Mouse (Mus musculus) liver, embryonic 13.5 days (tissue): ENCODE data around the gene Igsf23. TPM values are rescaled to one million over a fixed set of nuclear protein-coding genes. Genes with fewer than 3 reads are reported as not detected.
A peak's percentile ranks its signal among the peaks of the same experiment; 100 is the strongest.
"Not testable (repeated sequence)": the region's sequence is repeated elsewhere in the genome, so short reads cannot be mapped to it uniquely, and the experiment has no call there.

ENCODE experiments used
- ATAC-seq: fragments of 200-750 bp; cut with Nextera tagmentation; 2 replicates; pipeline ENCODE4 v1.8.0; 2017; ENCODE audit warnings: low read depth, mild to moderate bottlenecking, moderate number of reproducible peaks, moderate library complexity
- DNase-seq: peaks from one replicate; pipeline ENCODE4 v3.0.0; 2022
- H3K27ac ChIP-seq: fragments of 300-500 bp; sonication (generic); 2 replicates; pipeline ENCODE4 v1.5.1; 2015; ENCODE audit warnings: moderate library complexity, mild to moderate bottlenecking, inconsistent platforms
- H3K27me3 ChIP-seq: fragments of 300-500 bp; sonication (generic); 2 replicates; pipeline ENCODE4 v1.6.1; 2015; ENCODE audit warnings: mild to moderate bottlenecking, inconsistent platforms
- H3K36me3 ChIP-seq: fragments of 300-500 bp; sonication (generic); 2 replicates; pipeline ENCODE4 v1.6.1; 2015; ENCODE audit warnings: mild to moderate bottlenecking, inconsistent platforms
- H3K4me1 ChIP-seq: fragments of 300-500 bp; sonication (generic); replicated peaks from 2 replicates; pipeline ENCODE4 v1.6.1; 2015; ENCODE audit warnings: inconsistent platforms
- H3K4me2 ChIP-seq: fragments of 300-500 bp; sonication (generic); 2 replicates; pipeline ENCODE4 v1.6.1; 2015; ENCODE audit warnings: inconsistent platforms, mild to moderate bottlenecking, moderate library complexity
- H3K4me3 ChIP-seq: fragments of 300-500 bp; sonication (generic); replicated peaks from 2 replicates; pipeline ENCODE4 v1.5.1; 2015; ENCODE audit warnings: mild to moderate bottlenecking, inconsistent platforms
- H3K9ac ChIP-seq: fragments of 300-500 bp; sonication (generic); 2 replicates; pipeline ENCODE4 v1.6.1; 2015; ENCODE audit warnings: mild to moderate bottlenecking, inconsistent platforms
- H3K9me3 ChIP-seq: fragments of 300-500 bp; sonication (generic); replicated peaks from 2 replicates; pipeline ENCODE4 v1.6.1; 2016; ENCODE audit warnings: inconsistent platforms
- WGBS: fragments of 180-500 bp; shearing (Covaris S2); methylation state at CpG from one replicate; pipeline ENCODE4 v1.1.7; 2015; ENCODE audit not compliant: insufficient replicate concordance; 5-methylcytosine and 5-hydroxymethylcytosine counted together
- polyA plus RNA-seq: library from polyadenylated mRNA; unstranded; fragments of >200 nt; fragmentation: Nextera tagmentation; extraction: Ambion mirVana; gene quantifications from 2 replicates; pipeline ENCODE4 v1.2.1, GENCODE M21; 2015

Gene Igsf23
- polyA plus RNA-seq, 1 experiment from 2014 or later = 0.20 TPM

DNA sequence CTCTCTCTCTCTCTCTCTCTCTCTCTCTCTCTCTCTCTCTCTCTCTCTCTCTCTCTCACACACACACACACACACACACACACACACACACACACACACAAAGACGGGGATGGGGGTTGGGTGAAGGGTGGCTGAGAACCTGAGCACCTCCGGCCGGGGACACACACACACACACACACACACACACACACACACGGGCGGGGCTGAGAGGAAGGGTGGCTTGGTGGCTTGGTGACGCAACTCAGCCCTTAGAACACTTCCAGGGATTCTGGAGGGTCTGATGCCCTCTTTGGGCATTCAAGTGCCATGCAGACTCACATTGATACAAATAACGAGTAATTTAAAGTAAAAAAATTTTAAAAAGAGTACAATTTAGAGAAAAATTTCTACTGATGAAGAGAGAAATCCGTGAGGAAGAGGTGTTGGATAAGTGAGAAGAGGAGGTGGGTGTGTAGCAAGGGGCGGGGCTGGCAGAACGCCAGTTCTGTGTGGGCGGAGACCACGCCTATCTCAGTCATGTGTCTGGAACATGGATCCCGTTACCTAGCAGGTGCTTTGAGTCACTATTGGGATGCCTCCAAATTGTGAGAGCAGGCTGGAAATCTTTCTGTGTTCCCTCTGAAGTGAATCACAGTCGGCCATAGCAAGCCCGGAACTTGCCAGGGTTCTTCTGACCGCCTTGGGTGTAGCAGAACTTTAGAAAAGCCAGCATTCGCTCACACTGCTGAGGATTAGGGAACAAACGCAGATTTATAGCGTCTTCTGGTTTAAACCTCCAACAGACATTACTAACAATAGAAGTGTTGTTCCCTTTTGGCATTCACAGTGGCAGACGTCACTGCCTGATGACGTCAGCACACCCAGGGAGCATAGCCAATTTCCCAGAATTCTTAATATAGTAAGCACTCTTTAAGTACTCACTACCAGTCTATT, 17.4 kb downstream of the Igsf23 start:
- Histone ChIP-seq H3K9ac (no peak overlapping the region), H3K27ac (no peak overlapping the region), H3K4me3 (no peak overlapping the region; the same call in 1 of the 2 replicates), H3K4me2 (peak overlapping the region; percentile 50), H3K9me3 (no peaks in the 10 kb centered on the region), H3K4me1 (peaks cover 16% of the 10 kb centered on the region; the same call in 1 of the 2 replicates), H3K36me3 (no peaks in the 10 kb centered on the region), H3K27me3 (peaks cover 12% of the 10 kb centered on the region; the same call in 1 of the 2 replicates)
- DNase-seq (no peak), ATAC-seq (peak; percentile 64; the same call in 1 of the 2 replicates)
- WGBS = 7% methylated on average over 20 of the region's 21 CpGs

DNA sequence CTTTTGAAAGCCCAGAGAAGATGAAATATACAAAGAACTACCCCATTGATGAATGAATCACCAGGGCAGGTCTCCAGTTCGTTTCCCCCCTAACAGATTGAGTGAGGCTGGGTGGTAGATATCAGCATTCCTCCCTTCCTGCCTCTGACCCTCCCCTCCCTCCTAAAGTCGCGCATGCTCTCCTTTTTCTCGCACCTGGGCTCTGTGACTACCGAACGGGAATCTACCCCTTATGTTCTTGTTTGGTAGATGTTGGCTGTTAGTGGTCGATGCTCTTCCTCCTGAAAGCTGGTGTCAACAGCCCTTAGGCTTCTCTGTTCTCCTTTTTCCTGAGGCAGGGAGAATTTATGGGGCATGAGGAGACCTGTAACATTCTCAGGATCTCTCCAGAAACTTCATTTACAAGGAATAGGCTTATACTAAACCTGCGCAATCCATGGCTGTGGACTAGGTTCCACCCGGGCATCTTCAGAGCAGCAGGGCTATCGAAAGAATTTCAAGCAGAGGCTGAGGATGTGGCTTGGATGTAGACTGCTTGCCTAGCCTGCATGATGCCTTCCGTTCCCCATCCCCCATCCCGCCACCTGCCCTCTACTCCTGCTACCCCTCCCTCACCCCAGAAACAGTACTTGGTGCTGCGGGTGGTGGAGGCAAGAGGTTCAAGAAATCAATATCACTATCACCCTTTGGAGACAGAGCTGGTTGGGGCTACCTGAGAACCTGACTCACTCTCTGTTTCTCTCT, 18.3 kb downstream of the Igsf23 start:
- Histone ChIP-seq H3K4me2 (no peak overlapping the region), H3K4me3 (no peak overlapping the region), H3K27me3 (peaks cover 12% of the 10 kb centered on the region; the same call in 1 of the 2 replicates), H3K9me3 (no peaks in the 10 kb centered on the region), H3K9ac (no peak overlapping the region), H3K36me3 (no peaks in the 10 kb centered on the region), H3K27ac (no peak overlapping the region), H3K4me1 (peaks cover 16% of the 10 kb centered on the region; the same call in 1 of the 2 replicates)
- DNase-seq = no peak
- ATAC-seq = no peak
- WGBS = 10% methylated on average over 13 of the region's 13 CpGs

- Histone ChIP-seq H3K27me3 (peaks cover 12% of the 10 kb centered on the region; the same call in 1 of the 2 replicates), H3K4me1 (peaks cover 16% of the 10 kb centered on the region; the same call in 1 of the 2 replicates)
- not testable (repeated sequence) for H3K4me2 ChIP-seq, H3K36me3 ChIP-seq, H3K4me3 ChIP-seq, ATAC-seq, H3K9me3 ChIP-seq, DNase-seq, H3K27ac ChIP-seq, H3K9ac ChIP-seq
- 65% methylated on average over 6 of the region's 6 CpGs for WGBS
Measured at GRCm38 (mm10) chr7:19930481-19930880, 20.1 kb downstream of the Igsf23 start.

DNA sequence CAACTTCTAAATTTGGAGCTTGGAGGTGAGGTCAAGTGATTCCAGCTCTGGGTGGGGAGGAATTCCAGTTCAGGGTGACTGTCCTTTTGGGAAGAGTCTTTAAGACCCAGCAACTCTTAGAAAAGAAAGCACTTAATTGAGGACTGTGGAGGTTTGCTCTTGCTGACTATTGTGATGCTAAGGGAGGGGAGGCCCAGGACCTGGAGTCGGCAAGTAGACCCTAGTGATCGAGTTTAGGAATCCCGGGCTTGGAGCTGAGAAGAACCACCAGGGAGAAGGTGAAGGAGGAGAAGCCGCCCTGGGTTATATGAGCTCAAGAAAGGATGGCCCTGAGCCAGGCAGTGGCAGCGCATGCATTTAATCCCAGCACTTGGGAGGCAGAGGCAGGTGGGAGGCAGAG, 22.1 kb downstream of the Igsf23 start:
- Histone ChIP-seq H3K9me3 (no peaks in the 10 kb centered on the region), H3K27me3 (peaks cover 12% of the 10 kb centered on the region; the same call in 1 of the 2 replicates), H3K27ac (no peak overlapping the region), H3K9ac (no peak overlapping the region), H3K4me3 (no peak overlapping the region), H3K36me3 (no peaks in the 10 kb centered on the region), H3K4me2 (no peak overlapping the region), H3K4me1 (peaks cover 9% of the 10 kb centered on the region)
- WGBS = 62% methylated on average over 5 of the region's 5 CpGs
- ATAC-seq (no peak), DNase-seq (no peak)

- no peak for DNase-seq
- 23% methylated on average over 2 of the region's 2 CpGs for WGBS
Measured at GRCm38 (mm10) chr7:19926849-19927480, 23.6 kb downstream of the Igsf23 start.

GRCm38 (mm10) chr7:19925376-19925775, 25.2 kb downstream of the Igsf23 start:
- ATAC-seq = no peak
- no peaks in the 10 kb centered on the region for H3K27me3 ChIP-seq
- H3K4me3 ChIP-seq = no peak overlapping the region
- no peak overlapping the region for H3K9ac ChIP-seq
- no peak overlapping the region for H3K27ac ChIP-seq
- no peak overlapping the region for H3K4me2 ChIP-seq
- DNase-seq = no peak
- H3K4me1 ChIP-seq = no peaks in the 10 kb centered on the region; the same call in none of the 2 replicates
- WGBS = 59% methylated on average over 1 of the region's 1 CpGs
- H3K36me3 ChIP-seq = no peaks in the 10 kb centered on the region
- H3K9me3 ChIP-seq = no peaks in the 10 kb centered on the region

More at GRCm38 (mm10) chr7:19926849-19927480, 23.6 kb downstream of the Igsf23 start:
- no peak overlapping the region for H3K4me3 ChIP-seq
- H3K36me3 ChIP-seq = no peaks in the 10 kb centered on the region
- H3K27ac ChIP-seq = no peak overlapping the region
- ATAC-seq = no peak
- peaks cover 6% of the 10 kb centered on the region; the same call in 1 of the 2 replicates for H3K27me3 ChIP-seq
- H3K4me2 ChIP-seq = no peak overlapping the region
- H3K9me3 ChIP-seq = no peaks in the 10 kb centered on the region
- H3K9ac ChIP-seq = no peak overlapping the region
- no peaks in the 10 kb centered on the region; the same call in 1 of the 2 replicates for H3K4me1 ChIP-seq

GRCm38 (mm10) chr7:19923797-19924196, 26.8 kb downstream of the Igsf23 start:
- Histone ChIP-seq H3K27me3 (no peaks in the 10 kb centered on the region), H3K36me3 (no peaks in the 10 kb centered on the region), H3K4me2 (no peak overlapping the region), H3K4me3 (no peak overlapping the region), H3K4me1 (peaks cover 7% of the 10 kb centered on the region), H3K27ac (no peak overlapping the region), H3K9me3 (no peaks in the 10 kb centered on the region), H3K9ac (no peak overlapping the region)
- ATAC-seq (no peak), DNase-seq (no peak)
- 21% methylated on average over 11 of the region's 15 CpGs for WGBS

- Histone ChIP-seq H3K4me3 (no peak overlapping the region), H3K9me3 (no peaks in the 10 kb centered on the region), H3K36me3 (no peaks in the 10 kb centered on the region), H3K4me2 (no peak overlapping the region), H3K27ac (no peak overlapping the region), H3K9ac (no peak overlapping the region), H3K27me3 (no peaks in the 10 kb centered on the region), H3K4me1 (peaks cover 7% of the 10 kb centered on the region)
- DNase-seq (no peak), ATAC-seq (no peak)
- WGBS = 22% methylated on average over 2 of the region's 2 CpGs
Measured at GRCm38 (mm10) chr7:19923354-19923753, 27.2 kb downstream of the Igsf23 start.

DNA sequence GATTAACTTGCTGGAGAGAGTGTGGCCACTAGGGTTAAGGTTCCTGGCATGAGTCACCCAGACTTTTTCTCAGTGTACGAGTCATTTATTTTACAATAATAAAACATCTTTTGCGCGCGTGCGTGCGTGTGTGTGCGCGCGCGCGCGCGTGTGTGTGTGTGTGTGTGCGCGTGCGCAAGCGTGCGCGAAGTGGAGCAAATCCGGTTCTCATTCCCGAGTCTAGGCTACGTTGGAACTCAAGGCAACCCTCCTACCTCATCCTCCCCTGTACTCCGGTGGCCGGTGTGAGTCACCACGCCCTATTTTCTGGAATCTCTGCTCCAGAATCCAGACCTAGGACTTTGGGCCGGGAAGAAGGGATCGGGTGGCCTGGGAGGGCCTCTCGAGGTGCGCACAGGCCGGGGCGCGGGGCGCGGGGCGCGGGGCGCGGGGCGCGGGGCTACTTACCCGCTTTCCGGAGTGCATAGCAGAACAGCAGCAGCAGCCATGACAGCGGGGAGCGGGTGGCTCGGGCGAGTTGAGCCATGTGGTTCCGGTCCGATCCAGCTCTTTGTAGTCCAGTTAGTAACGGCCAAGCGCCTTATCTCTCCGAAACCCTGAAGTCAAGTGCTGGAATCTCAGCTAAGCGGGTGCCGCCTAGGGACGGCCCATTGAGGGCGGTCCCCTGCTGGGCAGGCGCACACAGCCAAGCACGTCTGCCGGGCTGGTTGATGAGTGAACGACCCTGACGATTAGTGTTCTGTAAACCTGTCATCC, 29.9 kb downstream of the Igsf23 start, which contains the start of gene Pvr:
Gene Pvr, minus strand, starts transcription at position 655 of the 756 bp plus-strand sequence.
- Histone ChIP-seq H3K4me2 (peak within 1 kb of the TSS; percentile 70), H3K9ac (peak within 1 kb of the TSS; percentile 59), H3K36me3 (0 out of 2 replicates have a peak, but pooled peaks cover 11% of the 10 kb centered on the region), H3K27me3 (no peaks in the 10 kb centered on the region), H3K4me1 (peaks cover 7% of the 10 kb centered on the region), H3K4me3 (peak within 1 kb of the TSS; percentile 63), H3K9me3 (no peaks in the 10 kb centered on the region), H3K27ac (no peak within 1 kb of the TSS)
- ATAC-seq (peak; percentile 81), DNase-seq (no peak)
- WGBS = under 1% methylated on average over 60 of the region's 60 CpGs

DNA sequence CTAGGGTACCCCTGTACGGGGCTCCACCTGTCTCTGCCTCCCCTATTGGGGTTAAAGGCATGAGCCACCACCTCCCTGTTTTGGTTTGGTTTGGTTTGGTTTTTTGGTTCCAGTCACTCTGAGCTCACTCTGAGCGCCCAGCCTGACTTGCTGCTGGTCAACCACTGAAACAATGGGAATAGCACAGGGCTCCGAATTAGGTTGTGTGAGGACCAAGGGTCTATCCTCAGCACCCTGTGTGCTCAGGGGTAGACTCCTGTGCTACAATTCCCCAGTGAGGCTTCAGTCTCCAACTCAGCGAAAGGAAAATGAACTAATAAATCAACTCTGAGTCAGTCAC, 30.4 kb downstream of the Igsf23 start:
- Histone ChIP-seq H3K27ac (no peak overlapping the region), H3K4me2 (peak overlapping the region; percentile 70), H3K36me3 (0 out of 2 replicates have a peak, but pooled peaks cover 14% of the 10 kb centered on the region), H3K9ac (peak overlapping the region; percentile 59; the same call in 1 of the 2 replicates), H3K9me3 (no peaks in the 10 kb centered on the region), H3K4me1 (peaks cover 7% of the 10 kb centered on the region), H3K27me3 (no peaks in the 10 kb centered on the region), H3K4me3 (peak overlapping the region; percentile 63)
- DNase-seq = no peak
- 20% methylated on average over 4 of the region's 4 CpGs for WGBS
- ATAC-seq = no peak
